Comparison of ENCODE assay signal across 33 mouse cellular contexts in genomic region chr11:41962706-41963105, GRCm38 (mm10). TPM values are rescaled to one million over a fixed set of nuclear protein-coding genes. Genes with fewer than 3 reads are reported as not detected.
DNase-seq lines count a peak whose midpoint lies in the region; ATAC-seq and TF ChIP-seq lines count a peak whose summit lies in the region.
"Had no signal": no experiment of that assay in that cellular context is flagged by ENCODE, and none has a peak within 500 bp of the region (broad histone marks: within the 10 kb centered on the region; RNA-seq: fewer than 3 reads in every experiment).

No protein-coding gene starts in this region.

- no peak for TF ChIP-seq CTCF in cortical plate, adult 2 months (IDR thresholded peaks at IDR 0.05; ENCODE audit: extremely low read depth, insufficient read depth, low read length)

- H3K27me3 ChIP-seq in heart, embryonic 12.5 days (replicated peaks) = no peaks in the 10 kb centered on the region
- H3K27me3 ChIP-seq: forebrain, embryonic 13.5 days; hindbrain, embryonic 15.5 days; limb, embryonic 12.5 days; liver, embryonic 15.5 days; midbrain, embryonic 15.5 days; neural tube, embryonic 15.5 days had no signal

- H3K9me3 ChIP-seq in heart, embryonic 12.5 days (replicated peaks) = no peaks in the 10 kb centered on the region
- H3K9me3 ChIP-seq: forebrain, embryonic 13.5 days; hindbrain, embryonic 10.5 days; hindbrain, embryonic 15.5 days; limb, embryonic 12.5 days; liver, embryonic 15.5 days; midbrain, embryonic 10.5 days; midbrain, embryonic 15.5 days; neural tube, embryonic 15.5 days had no signal

- H3K9ac ChIP-seq in heart, embryonic 12.5 days = no peak overlapping the region
- H3K9ac ChIP-seq: forebrain, embryonic 13.5 days; hindbrain, embryonic 15.5 days; limb, embryonic 12.5 days; liver, embryonic 15.5 days; lung, embryonic 14.5 days; midbrain, embryonic 15.5 days; neural tube, embryonic 15.5 days had no signal

- no peak for TF ChIP-seq POLR2A in cortical plate, adult 2 months (IDR thresholded peaks at IDR 0.05; ENCODE audit: extremely low read depth, insufficient read depth, low read length)

- WGBS in heart, embryonic 12.5 days = 53% methylated on average over 8 of the region's 8 CpGs

- no peak for ATAC-seq in heart, embryonic 12.5 days (ENCODE audit: insufficient number of reproducible peaks, low FRiP score)
- ATAC-seq: forebrain, embryonic 13.5 days; inflammation-experienced regulatory T-cells, adult 6 months; midbrain, embryonic 15.5 days had no signal

- peak; percentile 0 for DNase-seq in heart, adult 8-10 months (ENCODE audit: low spot score)
- peak; percentile 30 for DNase-seq in retina, postnatal 1 day
- DNase-seq in retina, embryonic 14.5 days (ENCODE audit: low spot score) = no peak
- DNase-seq in left cerebral cortex, adult 8-10 months (ENCODE audit: low spot score in 2 of 2) = peak; percentile 16 to 66
- no peak for DNase-seq in kidney, postnatal 4 days
- no peak for DNase-seq in adipocyte (ENCODE audit: low spot score)
- DNase-seq: adrenal gland, adult 8-10 months; B cell, adult 2 months; cerebellum, adult 18-20 months; cerebellum, postnatal 10 days; heart, adult 2 months; heart, postnatal 14 days; kidney, adult 11 months; kidney, postnatal 14 days; lung, embryonic 14.5 days; lung, postnatal 14 days; thymus, postnatal 4 days had no signal

- H3K4me2 ChIP-seq in heart, embryonic 12.5 days = no peak overlapping the region
- H3K4me2 ChIP-seq: forebrain, embryonic 13.5 days; hindbrain, embryonic 15.5 days; limb, embryonic 12.5 days; liver, embryonic 15.5 days; lung, embryonic 14.5 days; midbrain, embryonic 15.5 days; neural tube, embryonic 15.5 days had no signal

- H3K27ac ChIP-seq in heart, embryonic 12.5 days (ENCODE audit: poor library complexity, severe bottlenecking) = no peak overlapping the region
- H3K27ac ChIP-seq in cortical plate, adult 2 months (ENCODE audit: insufficient read depth, low read length) = peak overlapping the region; percentile 60; the same call in 1 of the 2 replicates
- H3K27ac ChIP-seq: forebrain, embryonic 13.5 days; heart, adult 2 months; hindbrain, embryonic 10.5 days; hindbrain, embryonic 15.5 days; limb, embryonic 12.5 days; liver, embryonic 15.5 days; midbrain, embryonic 10.5 days; midbrain, embryonic 15.5 days; neural tube, embryonic 15.5 days had no signal

- no peak overlapping the region for H3K4me3 ChIP-seq in heart, embryonic 12.5 days
- H3K4me3 ChIP-seq in cortical plate, adult 2 months (ENCODE audit: insufficient read depth, low read length) = no peak overlapping the region
- H3K4me3 ChIP-seq: forebrain, embryonic 13.5 days; heart, adult 2 months; hindbrain, embryonic 10.5 days; hindbrain, embryonic 15.5 days; limb, embryonic 12.5 days; liver, embryonic 15.5 days; midbrain, embryonic 10.5 days; midbrain, embryonic 15.5 days; neural tube, embryonic 15.5 days had no signal

- H3K4me1 ChIP-seq in heart, embryonic 12.5 days (replicated peaks) = no peaks in the 10 kb centered on the region
- peaks cover 1% of the 10 kb centered on the region; the same call in 1 of the 2 replicates for H3K4me1 ChIP-seq in cortical plate, adult 2 months (ENCODE audit: control insufficient read depth, insufficient read depth, low read length)
- H3K4me1 ChIP-seq: forebrain, embryonic 13.5 days; hindbrain, embryonic 10.5 days; hindbrain, embryonic 15.5 days; liver, embryonic 15.5 days; midbrain, embryonic 10.5 days; neural tube, embryonic 15.5 days had no signal

- no peaks in the 10 kb centered on the region for H3K36me3 ChIP-seq in heart, embryonic 12.5 days
- H3K36me3 ChIP-seq: hindbrain, embryonic 10.5 days; limb, embryonic 12.5 days; liver, embryonic 15.5 days; midbrain, embryonic 10.5 days had no signal

RNA-seq across cellular contexts. Expression of gene Gabrg2, which starts 38.0 kb away (rescaled TPM):
- total RNA-seq in heart, adult 8-10 months (2022) = under 1 TPM in 1 of 4 experiments, not detected in 3; 0.14 TPM
- polyA plus RNA-seq in heart, embryonic 12.5 days (2016; fragmentation: Nextera tagmentation; extraction: Ambion mirVana) = not detected in 2 replicates
- 129 and 146 TPM in 2 replicates for polyA plus RNA-seq in cortical plate, adult 2 months (2012; rRNA removed)
- 100 to 1,000 TPM; 170 to 213 (median 179) TPM for total RNA-seq in left cerebral cortex, adult 8-10 months (2022)
- total RNA-seq: heart, adult 2 months; heart, postnatal 14 days; liver, adult 2 months; megakaryocyte progenitor cell, adult 5-6 weeks had no signal
- polyA plus RNA-seq: heart, adult 2 months; kidney, embryonic 14.5 days; liver, adult 2 months; testis, adult 2 months; thymus, postnatal 0 days had no signal

Comparison
In these comparisons a context has a peak if more than half of its experiments do, and no peak if none do; other contexts are left out.
1. DNase-seq: peak in heart, adult 8-10 months (single experiment), retina, postnatal 1 day (single experiment) and left cerebral cortex, adult 8-10 months (2 of 2); none in retina, embryonic 14.5 days (single experiment), kidney, postnatal 4 days (0 of 2) and adipocyte (single experiment).
2. RNA of gene Gabrg2, which starts 38.0 kb away (total RNA-seq): 170 to 213 TPM in left cerebral cortex, adult 8-10 months; 0.14 TPM in heart, adult 8-10 months; every median in the first group is over 100 times any median in the second.